Mouse (Mus musculus): Measurements from ENCODE around the gene Bpgm.
A peak's percentile ranks its signal among the peaks of the same experiment; 100 is the strongest.

Gene Bpgm

DNA sequence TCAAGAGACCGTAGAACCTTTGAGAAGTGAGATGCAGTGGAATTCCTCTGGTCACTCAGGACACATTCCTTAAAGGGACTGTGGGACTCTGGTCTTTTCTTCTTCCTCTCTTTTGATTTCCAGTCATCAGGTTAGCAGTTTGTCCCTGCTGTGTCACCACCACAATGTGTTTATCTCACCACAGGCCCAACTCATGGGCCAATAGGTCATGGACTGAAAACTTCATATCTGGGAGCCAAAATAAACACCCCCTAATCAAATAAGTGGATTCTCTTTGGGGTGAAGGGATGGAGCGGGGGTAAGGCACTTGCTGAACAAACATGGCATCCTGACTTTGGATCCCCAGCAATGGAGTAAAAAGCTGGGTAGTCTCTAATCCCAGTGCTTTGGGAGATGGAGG lies 52.1 kb downstream of the Bpgm start:
- DNase-seq (ENCODE audit: low spot score in 2 of 2): no peak

DNA sequence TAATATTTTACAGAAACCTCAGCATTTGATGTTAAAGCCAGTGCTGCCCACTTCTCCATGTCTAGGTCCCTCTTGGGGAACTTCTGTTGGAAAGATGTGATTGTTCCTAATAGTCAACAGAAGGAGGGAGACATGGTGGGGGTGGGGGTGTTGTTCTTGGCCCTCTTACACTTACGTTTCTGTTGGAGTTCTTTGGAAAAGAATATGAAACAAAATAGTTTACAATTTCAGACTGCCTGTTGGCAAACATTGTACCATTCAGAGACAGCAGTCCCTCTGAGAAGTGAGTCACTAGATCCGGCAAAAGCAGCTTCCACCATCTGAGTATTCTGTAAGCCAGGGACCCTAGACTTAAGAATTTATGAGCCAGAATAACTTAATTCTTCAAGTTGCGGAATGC lies 54.0 kb downstream of the Bpgm start:
- no peak for DNase-seq (ENCODE audit: low spot score in 2 of 2)

- DNase-seq (ENCODE audit: low spot score in 2 of 2): no peak
Measured at GRCm38 (mm10) chr6:34533055-34533454, 57.0 kb downstream of the Bpgm start.

GRCm38 (mm10) chr6:34533896-34534295 lies 57.9 kb downstream of the Bpgm start:
- no peak for DNase-seq (ENCODE audit: low spot score in 2 of 2)

GRCm38 (mm10) chr6:34542866-34543265 lies 66.9 kb downstream of the Bpgm start:
- DNase-seq (ENCODE audit: low spot score in 2 of 2): no peak

- DNase-seq (ENCODE audit: low spot score in 2 of 2): no peak
Measured at GRCm38 (mm10) chr6:34543303-34544206, 67.5 kb downstream of the Bpgm start.

- DNase-seq (ENCODE audit: low spot score in 2 of 2): no peak
Measured at GRCm38 (mm10) chr6:34544207-34544602, 68.2 kb downstream of the Bpgm start.

DNA sequence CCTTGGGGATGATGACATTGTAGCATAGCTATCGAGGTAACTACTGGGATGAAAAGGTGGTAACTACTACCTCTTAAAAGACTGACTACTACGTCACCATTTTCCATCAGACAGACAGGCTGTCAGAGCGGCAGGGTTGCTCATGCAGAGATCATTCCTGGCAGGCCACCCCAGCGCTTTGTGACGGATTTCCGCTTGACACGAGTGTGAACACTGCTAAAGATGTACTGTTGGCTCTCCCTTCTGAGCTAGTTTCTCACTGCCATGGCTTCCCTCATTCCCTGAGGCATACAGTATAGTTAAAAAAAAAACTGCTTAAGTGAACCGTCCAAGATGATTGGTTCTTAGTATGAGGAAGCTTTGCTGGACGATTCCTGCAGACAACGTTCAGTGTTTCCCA lies 69.3 kb downstream of the Bpgm start:
- no peak for DNase-seq (ENCODE audit: low spot score in 2 of 2)

- DNase-seq (ENCODE audit: low spot score in 2 of 2): no peak
Measured at GRCm38 (mm10) chr6:34548406-34548990, 72.5 kb downstream of the Bpgm start.

DNA sequence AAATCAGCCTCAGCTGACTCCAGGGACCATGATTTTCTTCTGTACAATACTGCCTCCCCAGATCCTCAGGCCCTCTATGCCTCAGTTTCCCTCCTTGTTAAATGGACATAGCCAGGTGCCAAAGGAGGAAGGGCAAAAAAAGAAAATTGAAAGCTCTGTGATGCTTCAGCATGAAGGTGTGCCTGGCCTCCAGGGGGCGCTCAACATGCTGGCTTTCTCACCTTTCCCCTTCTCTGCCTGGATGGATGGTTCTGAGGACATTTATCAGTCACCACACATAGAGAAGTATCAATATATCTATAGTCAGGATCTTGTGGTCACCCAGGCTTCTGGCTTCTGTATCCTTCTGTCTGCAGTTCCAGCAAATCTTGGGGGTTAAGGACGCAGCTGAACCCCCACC lies 73.0 kb downstream of the Bpgm start:
- peak; percentile 15 to 48 for DNase-seq (ENCODE audit: low spot score in 2 of 2)

GRCm38 (mm10) chr6:34552489-34553157 lies 76.6 kb downstream of the Bpgm start:
- no peak for DNase-seq (ENCODE audit: low spot score in 2 of 2)

- DNase-seq (ENCODE audit: low spot score in 2 of 2): no peak
Measured at GRCm38 (mm10) chr6:34554291-34554997, 78.4 kb downstream of the Bpgm start.
